ENCODE assay signal across 8 mouse cellular contexts in the genomic region with DNA sequence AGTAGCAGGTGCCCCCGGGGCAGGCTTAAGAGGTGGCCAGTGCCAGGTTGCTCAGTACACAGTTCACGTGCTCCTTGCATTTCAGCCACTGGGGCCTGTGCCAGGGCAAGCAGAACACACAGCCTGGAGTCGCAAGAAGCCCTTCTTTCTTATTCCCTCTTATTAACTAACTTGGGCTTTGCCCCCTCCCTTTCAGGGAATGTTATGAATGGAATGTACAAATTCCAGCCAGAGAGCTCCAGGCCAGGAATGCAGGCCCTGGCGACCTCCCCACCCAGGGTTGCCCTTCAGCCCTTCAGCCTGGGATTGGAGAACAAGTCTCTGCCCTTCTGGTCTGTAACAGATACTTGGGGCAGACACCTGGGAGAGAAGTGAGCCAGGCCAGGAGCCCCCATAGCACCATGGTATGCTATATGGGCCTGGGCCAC. TPM values are rescaled to one million over a fixed set of nuclear protein-coding genes. Genes with fewer than 3 reads are reported as not detected.
DNase-seq lines count a peak whose midpoint lies in the region; ATAC-seq and TF ChIP-seq lines count a peak whose summit lies in the region.

No protein-coding gene starts in this region.

- H3K9me3 ChIP-seq in liver, embryonic 11.5 days (ENCODE audit: control insufficient read depth, low read length) = no peaks in the 10 kb centered on the region
- H3K9me3 ChIP-seq in embryonic facial prominence, embryonic 12.5 days = no peaks in the 10 kb centered on the region
- 0 out of 2 replicates have a peak, but pooled peaks cover 3% of the 10 kb centered on the region for H3K9me3 ChIP-seq in heart, embryonic 14.5 days (ENCODE audit: control insufficient read depth, low read length)
- no peaks in the 10 kb centered on the region for H3K9me3 ChIP-seq in lung, embryonic 16.5 days (ENCODE audit: control insufficient read depth, low read length)
- H3K9me3 ChIP-seq in stomach, embryonic 15.5 days = no peaks in the 10 kb centered on the region

- 16% methylated on average over 4 of the region's 4 CpGs for WGBS in liver, adult 2 months
- WGBS in liver, embryonic 11.5 days = 57% methylated on average over 4 of the region's 4 CpGs
- 21% methylated on average over 4 of the region's 4 CpGs for WGBS in embryonic facial prominence, embryonic 12.5 days
- 13% methylated on average over 4 of the region's 4 CpGs for WGBS in heart, embryonic 14.5 days
- 21% methylated on average over 4 of the region's 4 CpGs for whole genome bisulfite sequencing in lung, embryonic 16.5 days
- 42% methylated on average over 4 of the region's 4 CpGs for WGBS in stomach, embryonic 15.5 days

- peak; percentile 92 for DNase-seq in liver, adult 2 months (ENCODE audit: extremely low read depth, low read depth, low spot score)
- DNase-seq in liver, embryonic 11.5 days (ENCODE audit: low spot score) = no peak
- DNase-seq in kidney, postnatal 10 days = peak; percentile 88

- no peaks in the 10 kb centered on the region for H3K36me3 ChIP-seq in liver, adult 2 months (ENCODE audit: control insufficient read depth, insufficient read depth, low read length)
- H3K36me3 ChIP-seq in liver, embryonic 11.5 days (ENCODE audit: control insufficient read depth, insufficient read depth, low read length) = no peaks in the 10 kb centered on the region
- no peaks in the 10 kb centered on the region for H3K36me3 ChIP-seq in embryonic facial prominence, embryonic 12.5 days
- H3K36me3 ChIP-seq in heart, embryonic 14.5 days (ENCODE audit: control insufficient read depth, insufficient read depth, low read length) = no peaks in the 10 kb centered on the region
- H3K36me3 ChIP-seq in lung, embryonic 16.5 days (ENCODE audit: control insufficient read depth, insufficient read depth, low read length) = no peaks in the 10 kb centered on the region
- H3K36me3 ChIP-seq in stomach, embryonic 15.5 days = no peaks in the 10 kb centered on the region

- ATAC-seq in liver, embryonic 11.5 days (replicated peaks; ENCODE audit: low FRiP score) = no peak
- peak; percentile 35; the same call in 1 of the 2 replicates for ATAC-seq in embryonic facial prominence, embryonic 12.5 days (ENCODE audit: insufficient number of reproducible peaks, insufficient read depth, low FRiP score, low TSS enrichment)
- peak; percentile 41 for ATAC-seq in heart, embryonic 14.5 days (ENCODE audit: insufficient number of reproducible peaks, insufficient read depth, low FRiP score, low read depth)
- ATAC-seq in lung, embryonic 16.5 days (ENCODE audit: low read depth) = peak; percentile 84
- ATAC-seq in stomach, embryonic 15.5 days (ENCODE audit: insufficient read depth, low FRiP score, low read depth) = peak; percentile 45; the same call in 1 of the 2 replicates
- ATAC-seq in CD4-positive, CD25-positive, alpha-beta regulatory T cell, adult 4 months = no peak

- no peak overlapping the region for H3K4me2 ChIP-seq in liver, embryonic 11.5 days
- no peak overlapping the region for H3K4me2 ChIP-seq in embryonic facial prominence, embryonic 12.5 days (replicated peaks)
- peak overlapping the region; percentile 8; the same call in 1 of the 2 replicates for H3K4me2 ChIP-seq in heart, embryonic 14.5 days (ENCODE audit: low read length)
- no peak overlapping the region for H3K4me2 ChIP-seq in lung, embryonic 16.5 days (ENCODE audit: low read depth, low read length)
- no peak overlapping the region for H3K4me2 ChIP-seq in stomach, embryonic 15.5 days

- no peak for TF ChIP-seq CTCF in liver, adult 2 months (IDR thresholded peaks at IDR 0.05; ENCODE audit: low read depth, low read length)

- peaks cover 29% of the 10 kb centered on the region for H3K4me1 ChIP-seq in liver, adult 2 months (ENCODE audit: control insufficient read depth, insufficient read depth, low read length)
- peaks cover 5% of the 10 kb centered on the region for H3K4me1 ChIP-seq in liver, embryonic 11.5 days (replicated peaks; ENCODE audit: control insufficient read depth, insufficient read depth, low read length)
- peaks cover 16% of the 10 kb centered on the region for H3K4me1 ChIP-seq in embryonic facial prominence, embryonic 12.5 days
- peaks cover 31 to 41% of the 10 kb centered on the region in 2 experiments for H3K4me1 ChIP-seq in heart, embryonic 14.5 days (ENCODE audit: control insufficient read depth in 2 of 2, insufficient read depth in 2 of 2, low read length in 2 of 2)
- H3K4me1 ChIP-seq in lung, embryonic 16.5 days (replicated peaks; ENCODE audit: control insufficient read depth, insufficient read depth, low read length) = peaks cover 36% of the 10 kb centered on the region
- peaks cover 29% of the 10 kb centered on the region for H3K4me1 ChIP-seq in stomach, embryonic 15.5 days

- H3K27me3 ChIP-seq in liver, adult 2 months (ENCODE audit: control insufficient read depth, insufficient read depth, low read length) = no peaks in the 10 kb centered on the region
- no peaks in the 10 kb centered on the region for H3K27me3 ChIP-seq in liver, embryonic 11.5 days (replicated peaks; ENCODE audit: control insufficient read depth, insufficient read depth, low read length)
- no peaks in the 10 kb centered on the region for H3K27me3 ChIP-seq in embryonic facial prominence, embryonic 12.5 days
- no peaks in the 10 kb centered on the region for H3K27me3 ChIP-seq in heart, embryonic 14.5 days (ENCODE audit: control insufficient read depth, insufficient read depth, low read length)
- no peaks in the 10 kb centered on the region for H3K27me3 ChIP-seq in lung, embryonic 16.5 days (ENCODE audit: control insufficient read depth, insufficient read depth, low read depth, low read length)
- no peaks in the 10 kb centered on the region for H3K27me3 ChIP-seq in stomach, embryonic 15.5 days (replicated peaks)

- H3K4me3 ChIP-seq in liver, adult 2 months (ENCODE audit: insufficient read depth, low read depth, low read length) = no peak overlapping the region
- no peak overlapping the region for H3K4me3 ChIP-seq in liver, embryonic 11.5 days (ENCODE audit: low read depth, low read length)
- H3K4me3 ChIP-seq in embryonic facial prominence, embryonic 12.5 days = no peak overlapping the region
- no peak overlapping the region for H3K4me3 ChIP-seq in heart, embryonic 14.5 days (ENCODE audit: control insufficient read depth in 1 of 2, insufficient read depth in 1 of 2, low read depth in 1 of 2, low read length in 2 of 2)
- H3K4me3 ChIP-seq in lung, embryonic 16.5 days (ENCODE audit: low read length) = no peak overlapping the region
- H3K4me3 ChIP-seq in stomach, embryonic 15.5 days (replicated peaks) = no peak overlapping the region

- H3K27ac ChIP-seq in liver, adult 2 months (replicated peaks; ENCODE audit: insufficient read depth, low read depth, low read length) = peak overlapping the region; percentile 92
- no peak overlapping the region for H3K27ac ChIP-seq in liver, embryonic 11.5 days (ENCODE audit: low read depth, low read length)
- peak overlapping the region; percentile 41; the same call in 1 of the 2 replicates for H3K27ac ChIP-seq in embryonic facial prominence, embryonic 12.5 days
- peak overlapping the region; percentile 49 to 93 for H3K27ac ChIP-seq in heart, embryonic 14.5 days (replicated peaks in 1 of 2; ENCODE audit: control insufficient read depth in 1 of 2, insufficient read depth in 1 of 2, low read depth in 2 of 2, low read length in 2 of 2)
- peak overlapping the region; percentile 98 for H3K27ac ChIP-seq in lung, embryonic 16.5 days (ENCODE audit: low read length)
- H3K27ac ChIP-seq in stomach, embryonic 15.5 days = peak overlapping the region; percentile 46

- no peaks in the 10 kb centered on the region for H3K79me2 ChIP-seq in liver, adult 2 months (ENCODE audit: control insufficient read depth, insufficient read depth, low read length)

- peak overlapping the region; percentile 50 for H3K9ac ChIP-seq in liver, adult 2 months (ENCODE audit: low read depth, low read length)
- H3K9ac ChIP-seq in liver, embryonic 11.5 days (ENCODE audit: low read depth, low read length) = no peak overlapping the region
- no peak overlapping the region for H3K9ac ChIP-seq in embryonic facial prominence, embryonic 12.5 days
- peak overlapping the region; percentile 2; the same call in 1 of the 2 replicates for H3K9ac ChIP-seq in heart, embryonic 14.5 days (ENCODE audit: low read length)
- H3K9ac ChIP-seq in lung, embryonic 16.5 days (ENCODE audit: low read length) = no peak overlapping the region
- H3K9ac ChIP-seq in stomach, embryonic 15.5 days = no peak overlapping the region

- no peak for TF ChIP-seq POLR2A in liver, adult 2 months (IDR thresholded peaks at IDR 0.05; ENCODE audit: extremely low read depth, insufficient read depth, low read length)

RNA-seq across cellular contexts. Expression of a gene that starts 22.0 kb away (rescaled TPM):
- total RNA-seq in liver, adult 2 months (2014; rRNA removed) = 1,071 and 1,237 TPM in 2 replicates
- polyA plus RNA-seq in liver, adult 2 months (2012; rRNA removed) = 834 and 897 TPM in 2 replicates
- polyA plus RNA-seq in liver, embryonic 11.5 days (2014; fragmentation: Nextera tagmentation; extraction: Ambion mirVana) = 6.5 and 6.6 TPM in 2 replicates
- polyA plus RNA-seq in embryonic facial prominence, embryonic 12.5 days (2016; fragmentation: Nextera tagmentation; extraction: Ambion mirVana) = 1.7 and 2.1 TPM in 2 replicates
- 0.59 and 1.1 TPM in 2 replicates for polyA plus RNA-seq in heart, embryonic 14.5 days (2014; fragmentation: Nextera tagmentation; extraction: Ambion mirVana)
- polyA plus RNA-seq in lung, embryonic 16.5 days (2015; fragmentation: Nextera tagmentation; extraction: Ambion mirVana) = 2.4 and 4.7 TPM in 2 replicates
- polyA plus RNA-seq in stomach, embryonic 15.5 days (2015; fragmentation: Nextera tagmentation; extraction: Ambion mirVana) = 10.1 and 10.5 TPM in 2 replicates
- polyA plus RNA-seq in CD4-positive, CD25-positive, alpha-beta regulatory T cell, adult 4 months (2017; shearing (Covaris generic)) = 1 to 10 TPM; 1.4 to 5.1 TPM

RNA-seq across cellular contexts. Expression of a gene that starts 45.8 kb away (rescaled TPM):
- total RNA-seq in liver, adult 2 months (2014; rRNA removed) = 148 and 168 TPM in 2 replicates
- 147 and 252 TPM in 2 replicates for polyA plus RNA-seq in liver, adult 2 months (2012; rRNA removed)
- 10.6 and 12.3 TPM in 2 replicates for polyA plus RNA-seq in liver, embryonic 11.5 days (2014; fragmentation: Nextera tagmentation; extraction: Ambion mirVana)
- polyA plus RNA-seq in embryonic facial prominence, embryonic 12.5 days (2016; fragmentation: Nextera tagmentation; extraction: Ambion mirVana) = 4.5 TPM in 2 replicates
- 13.1 and 14.9 TPM in 2 replicates for polyA plus RNA-seq in heart, embryonic 14.5 days (2014; fragmentation: Nextera tagmentation; extraction: Ambion mirVana)
- 17.4 and 21.3 TPM in 2 replicates for polyA plus RNA-seq in lung, embryonic 16.5 days (2015; fragmentation: Nextera tagmentation; extraction: Ambion mirVana)
- polyA plus RNA-seq in stomach, embryonic 15.5 days (2015; fragmentation: Nextera tagmentation; extraction: Ambion mirVana) = 11.5 and 13.5 TPM in 2 replicates
- not detected for polyA plus RNA-seq in CD4-positive, CD25-positive, alpha-beta regulatory T cell, adult 4 months (2017; shearing (Covaris generic))

Comparison
In these comparisons a context has a peak if more than half of its experiments do, and no peak if none do; other contexts are left out.
1. H3K9ac ChIP-seq: peak in liver, adult 2 months (single experiment) and heart, embryonic 14.5 days (single experiment); none in liver, embryonic 11.5 days (single experiment), embryonic facial prominence, embryonic 12.5 days (single experiment), lung, embryonic 16.5 days (single experiment) and stomach, embryonic 15.5 days (single experiment).
2. RNA of a gene that starts 22.0 kb away (polyA plus RNA-seq): 834 to 897 TPM in liver, adult 2 months; 10.1 to 10.5 TPM in stomach, embryonic 15.5 days, 6.5 to 6.6 TPM in liver, embryonic 11.5 days, 1.4 to 5.1 TPM in CD4-positive, CD25-positive, alpha-beta regulatory T cell, adult 4 months, 2.4 to 4.7 TPM in lung, embryonic 16.5 days, 1.7 to 2.1 TPM in embryonic facial prominence, embryonic 12.5 days and 0.59 to 1.1 TPM in heart, embryonic 14.5 days; every median in the first group is over 10 times any median in the second.
3. ATAC-seq: peak in embryonic facial prominence, embryonic 12.5 days (single experiment), heart, embryonic 14.5 days (single experiment), lung, embryonic 16.5 days (single experiment) and stomach, embryonic 15.5 days (single experiment); none in liver, embryonic 11.5 days (single experiment) and CD4-positive, CD25-positive, alpha-beta regulatory T cell, adult 4 months (single experiment).